Mouse (Mus musculus): ENCODE measurements around the gene Chmp2b.

DNA sequence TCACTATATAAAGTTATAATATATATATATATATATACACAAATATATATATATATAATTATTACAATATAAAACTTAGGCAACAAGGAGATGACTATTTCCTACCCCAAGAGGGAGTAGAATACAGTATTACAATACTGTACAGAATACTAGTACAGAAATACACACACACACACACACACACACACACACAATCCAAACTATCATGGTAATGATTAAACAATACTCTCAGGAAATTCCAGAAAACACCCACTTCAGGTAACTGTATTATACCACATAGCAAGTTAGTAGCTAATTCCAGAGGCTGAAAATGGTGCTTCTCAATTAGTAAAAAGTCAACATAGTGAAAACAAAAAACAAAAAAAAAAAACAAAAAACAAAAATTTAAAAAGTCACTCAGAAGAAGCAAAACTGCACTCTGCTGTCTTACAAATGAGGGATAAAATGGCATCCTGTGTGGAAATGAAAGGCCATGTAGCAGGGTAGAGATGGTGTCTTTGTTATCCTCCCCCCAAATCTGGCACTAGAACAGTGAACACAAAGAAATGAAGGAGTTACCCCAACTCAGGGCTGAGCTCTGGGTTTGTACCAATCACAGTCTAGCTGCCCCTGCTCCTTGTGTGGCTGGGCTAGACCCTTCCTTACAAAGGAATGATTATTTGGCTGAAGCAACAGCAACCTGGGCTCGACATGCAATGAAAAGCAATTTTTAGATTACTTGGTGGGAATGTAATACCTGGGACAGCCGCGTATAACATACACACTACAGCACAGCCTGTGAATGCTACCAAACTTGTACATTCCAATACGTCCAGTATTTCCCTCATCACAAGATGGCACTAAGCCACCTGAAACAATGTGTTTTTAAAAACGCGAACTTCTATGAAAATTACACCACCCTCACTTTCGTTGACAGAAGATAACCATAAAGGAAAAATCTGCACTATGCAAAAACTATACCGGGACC is 1.2 kb downstream of the Chmp2b start:
- TF ChIP-seq POLR2A (IDR thresholded peaks at IDR 0.05; ENCODE audit: insufficient read length, low read depth), result no peak
- TF ChIP-seq USF1 (IDR thresholded peaks at IDR 0.05; ENCODE audit: low read depth), result no peak
- no peak for TF ChIP-seq TCF12 (IDR thresholded peaks at IDR 0.05; ENCODE audit: insufficient read depth, poor library complexity, severe bottlenecking)
- TF ChIP-seq E2F4 (IDR thresholded peaks at IDR 0.05; ENCODE audit: insufficient read depth), result no peak
- TF ChIP-seq SRF (IDR thresholded peaks at IDR 0.05; ENCODE audit: control insufficient read depth, insufficient read length, low read depth), result no peak
- no peak for TF ChIP-seq MYOD1 (IDR thresholded peaks at IDR 0.05; ENCODE audit: control insufficient read depth in 1 of 3, insufficient read length in 2 of 3, low read depth in 2 of 3)
- TF ChIP-seq CEBPB (IDR thresholded peaks at IDR 0.05; ENCODE audit: insufficient read depth, poor library complexity, severe bottlenecking), result no peak
